Mouse (Mus musculus) lung, postnatal 0 days (tissue): ENCODE results near the gene Hmbs.
"Not testable (repeated sequence)": the region's sequence is repeated elsewhere in the genome, so short reads cannot be mapped to it uniquely, and the experiment has no call there.

Source experiments
- CTCF ChIP-seq: IDR thresholded peaks from 2 replicates; pipeline ENCODE4 v1.5.1; 2016; ENCODE audit warnings: antibody characterized with exemption, mild to moderate bottlenecking
- EP300 ChIP-seq: IDR thresholded peaks from 2 replicates; pipeline ENCODE4 v1.6.1; 2016; ENCODE audit warnings: antibody characterized with exemption, mild to moderate bottlenecking, control low read depth

DNA sequence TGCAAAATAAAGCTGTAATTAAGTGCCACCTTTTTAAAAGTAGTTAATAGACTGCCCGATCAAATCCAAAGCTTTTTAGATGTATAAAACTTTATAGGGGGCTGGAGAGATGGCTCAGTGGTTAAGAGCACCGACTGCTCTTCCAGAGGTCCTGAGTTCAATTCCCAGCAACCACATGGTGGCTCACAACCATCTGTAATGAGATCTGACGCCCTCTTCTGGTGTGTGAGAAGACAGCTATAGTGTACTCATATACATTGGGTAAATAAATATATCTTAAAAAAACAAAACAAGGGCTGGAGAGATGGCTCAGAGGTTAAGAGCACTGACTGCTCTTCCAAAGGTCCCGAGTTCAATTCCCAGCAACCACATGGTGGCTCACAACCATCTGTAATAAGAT, 17.9 kb upstream of the Hmbs start:
- not testable (repeated sequence) for TF ChIP-seq CTCF, EP300
